Mouse (Mus musculus): ENCODE results near the gene Lactb.

DNA sequence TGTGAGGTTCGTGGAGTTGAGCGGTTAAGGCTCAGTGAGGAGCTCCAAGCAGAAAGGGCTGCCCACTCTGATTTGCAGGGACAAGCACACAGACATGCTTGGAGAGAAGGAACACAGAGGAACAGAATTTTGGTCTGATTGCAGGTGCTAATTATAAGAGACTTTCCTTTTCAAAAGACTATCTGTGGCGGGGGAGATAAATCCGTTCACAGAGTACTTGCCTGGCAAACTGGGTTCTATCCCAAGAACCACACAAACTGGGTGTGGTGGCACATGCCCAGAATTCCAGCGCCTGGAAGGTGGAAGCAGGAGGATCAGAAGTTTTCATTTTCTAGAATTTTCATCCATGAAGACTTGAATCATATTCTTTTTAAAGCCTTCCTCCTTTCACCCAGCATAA is 1.8 kb upstream of the Lactb start:
- TF ChIP-seq CTCF (IDR thresholded peaks at IDR 0.05; ENCODE audit: low read depth, low read length) = no peak
- no peak for TF ChIP-seq POLR2AphosphoS5 (IDR thresholded peaks at IDR 0.05; ENCODE audit: insufficient replicate concordance, low read depth, low read length)

Data from G1E (cell line).